Mouse (Mus musculus): Measurements from ENCODE around the gene St3gal4. TPM values are rescaled to one million over a fixed set of nuclear protein-coding genes. Genes with fewer than 3 reads are reported as not detected.

Gene St3gal4
- polyA plus RNA-seq (2015; fragmentation: Nextera tagmentation; extraction: Ambion mirVana), result 19.4 and 20.0 TPM in 2 replicates

DNA sequence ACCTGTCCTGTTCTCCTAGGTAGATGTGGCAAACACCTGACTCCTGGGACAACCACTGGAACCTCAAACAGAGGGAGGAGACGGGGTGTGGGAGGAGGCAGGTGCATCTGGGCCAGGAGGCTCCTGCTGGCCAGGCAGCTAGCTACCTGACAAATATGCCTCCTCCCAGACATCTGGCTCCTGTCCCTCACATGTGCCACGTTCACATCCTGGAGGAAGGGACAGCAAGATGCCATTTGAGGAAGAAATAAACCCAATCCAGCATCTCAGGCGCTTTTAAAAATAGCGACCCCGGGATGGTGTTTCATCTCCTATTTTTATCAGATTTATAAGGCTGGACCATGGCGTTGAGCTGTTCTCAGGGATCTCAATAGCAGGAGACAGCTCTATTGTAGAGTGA is at the start of gene St3gal4:
St3gal4 (minus strand) TSS at position 101 of the 400 bp plus-strand sequence.
- Histone ChIP-seq H3K4me3 (ENCODE audit: low read length) (no peak within 1 kb of the TSS), H3K9ac (replicated peaks; ENCODE audit: low read length) (no peak within 1 kb of the TSS), H3K36me3 (ENCODE audit: insufficient read depth, low read length) (peaks cover 9% of the 10 kb centered on the region; the same call in 1 of the 2 replicates), H3K4me1 (ENCODE audit: insufficient read depth, low read length) (peaks cover 17% of the 10 kb centered on the region), H3K4me2 (replicated peaks; ENCODE audit: low read depth, low read length) (0 out of 2 replicates have a peak within 1 kb of the TSS, but pooled peaks have one; percentile 88), H3K9me3 (ENCODE audit: low read length) (no peaks in the 10 kb centered on the region), H3K27me3 (ENCODE audit: insufficient read depth, low read length) (no peaks in the 10 kb centered on the region), H3K27ac (ENCODE audit: low read length) (peak within 1 kb of the TSS; percentile 84; the same call in 1 of the 2 replicates)
- no peak for ATAC-seq (ENCODE audit: low FRiP score, low TSS enrichment)
- WGBS, result 74% methylated on average over 6 of the region's 6 CpGs

DNA sequence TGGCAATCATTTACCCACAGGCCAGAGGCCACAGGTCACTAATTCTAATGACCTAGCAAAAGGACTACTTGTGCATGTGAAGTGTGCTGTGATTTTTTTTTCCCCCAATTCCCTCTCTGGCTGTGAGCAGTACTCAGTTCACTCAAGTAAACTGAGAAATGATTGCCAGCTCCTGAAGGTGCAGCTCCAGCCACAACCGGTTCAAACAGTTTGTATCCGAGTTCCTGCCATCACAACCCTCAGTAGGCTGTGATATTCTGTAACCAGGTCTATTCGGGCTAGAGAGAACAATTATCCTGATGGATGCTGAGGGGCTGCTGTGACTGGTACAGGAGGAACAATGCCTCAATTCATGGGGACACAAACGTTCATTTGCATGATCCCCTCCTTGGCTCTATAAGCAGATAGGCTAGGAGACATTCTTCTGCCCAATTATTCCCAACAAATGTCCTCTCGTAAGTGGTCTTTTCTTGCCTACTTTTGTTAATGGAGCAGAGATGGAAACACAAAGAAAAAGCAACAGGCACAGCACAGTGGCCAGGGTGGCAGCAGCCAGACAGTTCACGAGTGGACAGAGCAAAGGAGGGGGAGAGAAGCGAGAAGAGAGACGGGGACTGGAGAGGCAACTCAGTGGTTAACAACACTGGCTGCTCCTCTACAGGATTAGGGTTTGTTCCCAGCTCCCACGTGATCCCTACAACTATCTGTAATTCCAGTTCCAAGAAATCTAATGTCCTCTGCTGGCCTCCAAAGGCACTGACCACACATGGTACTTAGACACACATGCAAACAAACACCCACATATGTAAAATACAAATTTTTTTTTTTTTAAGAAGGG is 47.9 kb upstream of the St3gal4 start:
- ATAC-seq (ENCODE audit: low FRiP score, low TSS enrichment), result peak; percentile 78
- WGBS, result 53% methylated on average over 9 of the region's 9 CpGs

DNA sequence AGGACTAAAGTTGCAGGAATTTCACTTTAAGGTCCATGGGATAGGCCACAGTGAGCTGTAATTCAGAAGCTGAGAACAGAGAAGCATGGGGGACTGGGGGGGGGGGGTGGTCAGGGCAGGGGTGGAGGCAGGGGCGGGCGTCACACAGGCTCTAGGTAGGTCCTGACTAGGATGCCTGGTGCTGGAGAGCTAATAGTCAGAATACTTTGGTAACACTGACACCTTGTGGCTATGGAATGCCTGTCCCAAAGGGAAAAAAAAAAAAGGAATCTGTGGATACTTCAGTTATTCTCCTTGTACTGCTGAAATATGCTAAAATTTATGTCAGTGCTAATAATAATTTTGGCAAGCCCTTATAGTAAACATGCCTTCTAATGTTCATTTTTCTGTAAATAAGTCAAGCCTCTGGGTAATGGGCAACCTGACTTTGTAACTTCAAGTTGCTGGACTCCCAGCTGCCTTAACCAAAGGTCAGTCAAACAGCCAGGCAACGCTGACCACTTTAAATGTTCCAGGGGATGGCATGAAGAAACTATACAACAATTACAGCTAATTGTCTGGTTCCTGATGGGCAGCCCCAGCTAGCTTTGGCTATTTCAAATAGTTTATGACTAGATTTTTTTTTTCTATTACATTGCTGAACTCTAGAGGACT is 47.2 kb upstream of the St3gal4 start:
- H3K9me3 ChIP-seq (ENCODE audit: low read length), result no peaks in the 10 kb centered on the region
- WGBS, result 19% methylated on average over 3 of the region's 3 CpGs
- H3K4me3 ChIP-seq (ENCODE audit: low read length), result no peak overlapping the region
- no peaks in the 10 kb centered on the region for H3K27me3 ChIP-seq (ENCODE audit: insufficient read depth, low read length)
- peaks cover 18% of the 10 kb centered on the region for H3K36me3 ChIP-seq (ENCODE audit: insufficient read depth, low read length)
- peak; percentile 79 for ATAC-seq (ENCODE audit: low FRiP score, low TSS enrichment)
- no peak overlapping the region for H3K4me2 ChIP-seq (replicated peaks; ENCODE audit: low read depth, low read length)
- H3K4me1 ChIP-seq (ENCODE audit: insufficient read depth, low read length), result peaks cover 23% of the 10 kb centered on the region
- no peak overlapping the region for H3K9ac ChIP-seq (replicated peaks; ENCODE audit: low read length)
- peak overlapping the region; percentile 41; the same call in 1 of the 2 replicates for H3K27ac ChIP-seq (ENCODE audit: low read length)

More for the DNA sequence above, 47.9 kb upstream of the St3gal4 start:
- Histone ChIP-seq H3K9ac (replicated peaks; ENCODE audit: low read length) (no peak overlapping the region), H3K4me3 (ENCODE audit: low read length) (no peak overlapping the region), H3K27me3 (ENCODE audit: insufficient read depth, low read length) (no peaks in the 10 kb centered on the region), H3K27ac (ENCODE audit: low read length) (peak overlapping the region; percentile 24), H3K4me2 (replicated peaks; ENCODE audit: low read depth, low read length) (no peak overlapping the region), H3K9me3 (ENCODE audit: low read length) (no peaks in the 10 kb centered on the region), H3K4me1 (ENCODE audit: insufficient read depth, low read length) (peaks cover 21% of the 10 kb centered on the region), H3K36me3 (ENCODE audit: insufficient read depth, low read length) (peaks cover 18% of the 10 kb centered on the region)

DNA sequence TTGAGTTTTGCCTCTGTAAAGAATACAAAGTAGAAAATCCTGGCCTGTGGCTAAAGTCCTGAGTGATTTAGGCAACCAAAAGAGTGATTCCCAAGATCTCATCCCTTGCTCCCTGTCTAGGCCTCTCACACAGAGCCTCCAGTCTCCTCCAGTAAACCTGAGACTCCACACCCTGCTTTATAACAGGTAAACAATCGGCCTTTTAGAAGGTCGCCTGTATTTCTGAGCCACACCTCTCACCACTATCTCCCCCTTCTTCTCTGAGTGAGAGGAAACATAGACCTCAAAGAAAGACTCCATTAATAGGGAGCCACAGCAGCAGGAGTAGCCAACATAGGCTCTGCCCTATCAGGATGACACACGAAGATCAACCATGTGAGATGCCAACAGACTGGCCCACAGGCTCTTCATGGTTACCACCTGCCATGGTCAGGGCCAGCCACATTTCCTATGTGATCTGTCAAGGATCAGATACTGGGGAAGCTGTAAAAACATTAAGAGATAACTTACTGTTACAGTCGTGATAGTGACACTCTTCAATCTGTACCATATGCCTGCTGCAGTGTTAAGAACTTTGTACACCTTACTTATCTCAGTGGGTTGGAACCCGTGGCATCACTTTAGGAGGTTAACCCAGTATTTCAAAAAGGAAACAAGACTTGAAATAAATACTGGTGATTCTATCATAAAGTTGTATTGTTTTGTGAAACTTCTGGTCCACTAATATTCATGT is 45.2 kb upstream of the St3gal4 start:
- peaks cover 23% of the 10 kb centered on the region for H3K4me1 ChIP-seq (ENCODE audit: insufficient read depth, low read length)

DNA sequence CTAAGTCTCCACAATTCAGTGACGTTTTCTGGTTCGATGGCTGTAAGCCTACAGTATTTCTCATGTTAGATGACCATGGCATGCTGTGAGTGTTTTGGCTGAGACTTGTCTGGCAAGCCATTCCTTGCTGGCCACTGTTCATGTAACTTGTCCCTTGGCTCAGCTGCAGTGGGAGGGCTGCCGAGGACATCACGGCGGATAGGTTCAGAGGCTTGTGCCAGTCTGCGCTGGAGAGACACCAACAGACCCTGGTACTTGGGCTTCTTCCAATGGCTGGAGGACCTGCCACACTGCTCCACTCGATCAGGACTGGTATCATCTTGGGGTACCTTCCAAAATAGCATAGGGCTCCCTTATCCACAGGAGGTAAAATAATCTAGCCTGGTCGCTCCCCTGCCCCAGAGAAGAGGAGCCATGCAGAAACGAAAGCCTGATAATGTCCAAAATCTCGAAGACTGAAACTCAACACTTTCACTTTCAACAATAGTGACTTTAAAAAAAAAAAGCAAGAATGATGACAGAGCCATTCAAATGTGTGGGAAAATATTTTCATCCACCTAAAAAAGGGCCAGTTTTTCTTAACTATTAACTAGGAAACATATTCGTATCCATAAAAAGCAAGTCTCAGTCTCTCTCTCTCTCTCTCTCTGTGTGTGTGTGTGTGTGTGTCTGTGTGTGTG is 44.1 kb upstream of the St3gal4 start:
- ATAC-seq (ENCODE audit: low FRiP score, low TSS enrichment), result no peak
- Histone ChIP-seq H3K27me3 (ENCODE audit: insufficient read depth, low read length) (no peaks in the 10 kb centered on the region), H3K4me2 (replicated peaks; ENCODE audit: low read depth, low read length) (no peak overlapping the region), H3K9me3 (ENCODE audit: low read length) (no peaks in the 10 kb centered on the region), H3K36me3 (ENCODE audit: insufficient read depth, low read length) (peaks cover 8% of the 10 kb centered on the region; the same call in 1 of the 2 replicates), H3K4me3 (ENCODE audit: low read length) (no peak overlapping the region), H3K9ac (replicated peaks; ENCODE audit: low read length) (no peak overlapping the region), H3K27ac (ENCODE audit: low read length) (no peak overlapping the region), H3K4me1 (ENCODE audit: insufficient read depth, low read length) (peaks cover 21% of the 10 kb centered on the region)
- 88% methylated on average over 11 of the region's 11 CpGs for WGBS

More for the DNA sequence above, 45.2 kb upstream of the St3gal4 start:
- no peak overlapping the region for H3K27ac ChIP-seq (ENCODE audit: low read length)
- peaks cover 8% of the 10 kb centered on the region; the same call in 1 of the 2 replicates for H3K36me3 ChIP-seq (ENCODE audit: insufficient read depth, low read length)
- no peak overlapping the region for H3K4me2 ChIP-seq (replicated peaks; ENCODE audit: low read depth, low read length)
- H3K9me3 ChIP-seq (ENCODE audit: low read length), result no peaks in the 10 kb centered on the region
- no peaks in the 10 kb centered on the region for H3K27me3 ChIP-seq (ENCODE audit: insufficient read depth, low read length)
- H3K4me3 ChIP-seq (ENCODE audit: low read length), result no peak overlapping the region
- 83% methylated on average over 5 of the region's 5 CpGs for WGBS
- H3K9ac ChIP-seq (replicated peaks; ENCODE audit: low read length), result no peak overlapping the region
- no peak for ATAC-seq (ENCODE audit: low FRiP score, low TSS enrichment)

DNA sequence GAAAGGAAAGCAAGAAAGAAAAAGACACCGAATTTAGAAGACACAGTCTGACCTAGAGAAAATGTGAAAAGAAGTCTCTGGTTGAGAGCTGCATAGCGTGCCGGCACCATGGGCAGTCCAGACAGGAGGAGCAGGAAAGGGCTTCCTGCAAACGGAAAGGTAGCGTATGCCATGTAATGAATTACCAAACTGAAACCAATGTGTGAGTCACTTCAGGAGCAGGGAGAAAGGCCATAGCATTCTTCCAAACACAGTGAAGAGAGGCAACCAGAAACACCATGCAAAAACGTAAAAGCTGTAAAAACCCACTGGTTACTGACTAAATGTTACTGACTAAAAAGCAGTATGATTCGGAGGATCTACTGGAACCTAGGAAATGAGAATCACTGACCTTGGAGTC is 42.7 kb upstream of the St3gal4 start:
- H3K36me3 ChIP-seq (ENCODE audit: insufficient read depth, low read length), result peaks cover 8% of the 10 kb centered on the region; the same call in 1 of the 2 replicates
- H3K4me3 ChIP-seq (ENCODE audit: low read length), result no peak overlapping the region
- no peaks in the 10 kb centered on the region for H3K9me3 ChIP-seq (ENCODE audit: low read length)
- H3K9ac ChIP-seq (replicated peaks; ENCODE audit: low read length), result no peak overlapping the region
- WGBS, result 78% methylated on average over 7 of the region's 7 CpGs
- no peaks in the 10 kb centered on the region for H3K27me3 ChIP-seq (ENCODE audit: insufficient read depth, low read length)
- peaks cover 13% of the 10 kb centered on the region for H3K4me1 ChIP-seq (ENCODE audit: insufficient read depth, low read length)
- H3K27ac ChIP-seq (ENCODE audit: low read length), result no peak overlapping the region
- no peak for ATAC-seq (ENCODE audit: low FRiP score, low TSS enrichment)
- no peak overlapping the region for H3K4me2 ChIP-seq (replicated peaks; ENCODE audit: low read depth, low read length)

DNA sequence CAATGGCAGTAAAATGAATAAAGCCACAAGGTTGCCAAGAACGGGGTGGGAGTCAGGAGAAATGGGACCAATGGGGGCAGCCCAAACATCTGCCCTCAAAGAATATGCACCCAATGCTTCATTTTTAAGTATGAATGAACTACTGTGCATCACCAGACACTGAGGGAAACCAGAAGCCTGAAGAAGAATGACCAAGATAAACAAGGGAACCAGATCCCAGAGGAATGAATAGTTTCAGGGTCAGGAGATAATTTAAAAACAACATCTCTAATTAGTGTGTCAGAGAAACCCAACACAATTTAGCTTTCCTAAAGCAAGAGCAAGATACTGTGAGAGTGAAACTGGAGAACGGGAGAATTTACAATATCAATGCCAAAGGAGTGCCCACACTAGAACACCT is 41.6 kb upstream of the St3gal4 start:
- no peak overlapping the region for H3K4me3 ChIP-seq (ENCODE audit: low read length)
- H3K4me1 ChIP-seq (ENCODE audit: insufficient read depth, low read length), result peaks cover 9% of the 10 kb centered on the region
- 48% methylated on average over 2 of the region's 2 CpGs for WGBS
- no peak for ATAC-seq (ENCODE audit: low FRiP score, low TSS enrichment)
- H3K27ac ChIP-seq (ENCODE audit: low read length), result no peak overlapping the region
- H3K36me3 ChIP-seq (ENCODE audit: insufficient read depth, low read length), result peaks cover 8% of the 10 kb centered on the region; the same call in 1 of the 2 replicates
- H3K9ac ChIP-seq (replicated peaks; ENCODE audit: low read length), result no peak overlapping the region
- H3K27me3 ChIP-seq (ENCODE audit: insufficient read depth, low read length), result no peaks in the 10 kb centered on the region
- no peak overlapping the region for H3K4me2 ChIP-seq (replicated peaks; ENCODE audit: low read depth, low read length)
- H3K9me3 ChIP-seq (ENCODE audit: low read length), result no peaks in the 10 kb centered on the region

DNA sequence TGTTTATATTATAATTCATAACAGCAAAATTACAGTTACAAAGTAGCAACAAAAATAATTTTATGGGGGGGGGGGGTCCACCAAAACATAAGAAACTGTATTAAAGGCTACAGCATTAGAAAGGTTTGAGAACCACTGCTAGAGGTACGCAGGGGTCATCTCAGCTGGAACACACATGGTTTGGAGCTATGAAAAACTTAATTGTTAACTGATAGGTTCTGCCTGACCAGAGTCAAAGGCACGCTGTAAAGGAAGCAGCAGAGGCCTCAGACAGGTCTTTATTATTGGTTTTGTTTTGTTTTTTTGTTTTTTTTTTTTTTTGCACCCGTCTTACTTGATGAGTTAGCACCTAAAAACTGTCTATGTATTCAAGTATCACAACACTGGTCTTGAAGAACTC is 39.4 kb upstream of the St3gal4 start:
- no peak overlapping the region for H3K4me3 ChIP-seq (ENCODE audit: low read length)
- H3K27ac ChIP-seq (ENCODE audit: low read length), result no peak overlapping the region
- no peak overlapping the region for H3K9ac ChIP-seq (replicated peaks; ENCODE audit: low read length)
- no peaks in the 10 kb centered on the region for H3K27me3 ChIP-seq (ENCODE audit: insufficient read depth, low read length)
- 64% methylated on average over 3 of the region's 3 CpGs for WGBS
- peaks cover 8% of the 10 kb centered on the region; the same call in 1 of the 2 replicates for H3K36me3 ChIP-seq (ENCODE audit: insufficient read depth, low read length)
- no peak overlapping the region for H3K4me2 ChIP-seq (replicated peaks; ENCODE audit: low read depth, low read length)
- ATAC-seq (ENCODE audit: low FRiP score, low TSS enrichment), result no peak
- no peaks in the 10 kb centered on the region for H3K9me3 ChIP-seq (ENCODE audit: low read length)
- H3K4me1 ChIP-seq (ENCODE audit: insufficient read depth, low read length), result peaks cover 7% of the 10 kb centered on the region; the same call in 1 of the 2 replicates

DNA sequence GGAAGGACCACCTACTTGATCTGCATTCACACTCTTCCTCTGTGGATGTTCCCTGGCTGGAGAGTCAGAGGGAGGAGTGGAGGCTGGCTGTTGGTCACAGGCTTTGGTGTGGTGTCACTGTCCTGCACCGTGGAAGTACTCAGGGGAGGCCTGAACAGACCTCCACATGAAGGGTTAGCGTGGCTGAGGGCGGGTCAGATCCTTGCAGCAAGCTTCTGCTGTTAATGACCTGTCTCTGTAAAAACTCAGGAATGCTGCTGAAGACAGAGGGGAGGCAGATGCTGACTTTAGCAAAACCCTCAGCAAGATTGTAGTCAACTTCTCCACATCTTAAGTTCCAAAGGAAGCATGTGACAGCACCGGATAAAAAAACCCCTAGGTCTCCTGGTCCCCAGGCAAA is 37.8 kb upstream of the St3gal4 start:
- Histone ChIP-seq H3K4me3 (ENCODE audit: low read length) (no peak overlapping the region), H3K4me1 (ENCODE audit: insufficient read depth, low read length) (peaks cover 7% of the 10 kb centered on the region; the same call in 1 of the 2 replicates), H3K27me3 (ENCODE audit: insufficient read depth, low read length) (no peaks in the 10 kb centered on the region), H3K9me3 (ENCODE audit: low read length) (no peaks in the 10 kb centered on the region), H3K27ac (ENCODE audit: low read length) (no peak overlapping the region), H3K4me2 (replicated peaks; ENCODE audit: low read depth, low read length) (no peak overlapping the region), H3K36me3 (ENCODE audit: insufficient read depth, low read length) (no peaks in the 10 kb centered on the region), H3K9ac (replicated peaks; ENCODE audit: low read length) (no peak overlapping the region)
- 63% methylated on average over 4 of the region's 4 CpGs for WGBS
- ATAC-seq (ENCODE audit: low FRiP score, low TSS enrichment), result peak; percentile 10; the same call in 1 of the 2 replicates

Measured in kidney, embryonic 16.5 days (tissue).